ENCODE assay signal across 8 mouse cellular contexts in genomic region chr1:153742374-153743155, GRCm38 (mm10). TPM values are rescaled to one million over a fixed set of nuclear protein-coding genes. Genes with fewer than 3 reads are reported as not detected.
DNase-seq lines count a peak whose midpoint lies in the region; ATAC-seq and TF ChIP-seq lines count a peak whose summit lies in the region.

No protein-coding gene starts in this region.

- peak; percentile 24 for ATAC-seq in CD4-positive, CD25-positive, alpha-beta regulatory T cell, adult 4 months
- ATAC-seq in common myeloid progenitor, adult 5-6 weeks (replicated peaks; ENCODE audit: low read depth, poor library complexity, severe bottlenecking) = 0 out of 2 replicates have a peak, but pooled peaks have one; percentile 31
- 0 out of 2 replicates have a peak, but pooled peaks have one; percentile 7 for ATAC-seq in lung, postnatal 0 days

- no peak overlapping the region for H3K4me3 ChIP-seq in lung, postnatal 0 days (ENCODE audit: low read depth, low read length)

- no peak for TF ChIP-seq EP300 in lung, postnatal 0 days (IDR thresholded peaks at IDR 0.05)

- peak; percentile 66 for DNase-seq in T-cell, adult 2 months (ENCODE audit: low spot score)
- peak; percentile 68 for DNase-seq in heart, adult 8-10 months (ENCODE audit: low spot score)
- DNase-seq in kidney, postnatal 36 days = peak; percentile 73 to 92
- DNase-seq in lung, postnatal 0 days (ENCODE audit: low spot score) = peak; percentile 69
- DNase-seq in retina, embryonic 14.5 days (ENCODE audit: low spot score) = peak; percentile 86
- DNase-seq in urinary bladder, postnatal 25 days (ENCODE audit: low spot score) = peak; percentile 83

- H3K27me3 ChIP-seq in lung, postnatal 0 days (replicated peaks; ENCODE audit: insufficient read depth, low read length) = no peaks in the 10 kb centered on the region; the same call in 1 of the 2 replicates

- TF ChIP-seq CTCF in lung, postnatal 0 days (IDR thresholded peaks at IDR 0.05) = peak; percentile 93

- H3K4me1 ChIP-seq in lung, postnatal 0 days (ENCODE audit: insufficient read depth, low read depth, low read length) = peaks cover 6% of the 10 kb centered on the region; the same call in 1 of the 2 replicates

- no peak overlapping the region for H3K4me2 ChIP-seq in lung, postnatal 0 days (replicated peaks; ENCODE audit: low read depth, low read length)

- no peaks in the 10 kb centered on the region for H3K9me3 ChIP-seq in lung, postnatal 0 days (ENCODE audit: low read length)

- H3K9ac ChIP-seq in lung, postnatal 0 days (replicated peaks; ENCODE audit: low read depth) = no peak overlapping the region

- H3K36me3 ChIP-seq in lung, postnatal 0 days (ENCODE audit: insufficient read depth, low read length) = no peaks in the 10 kb centered on the region

- no peak overlapping the region for H3K27ac ChIP-seq in lung, postnatal 0 days (ENCODE audit: low read length)

- WGBS in lung, postnatal 0 days = 40% methylated on average over 11 of the region's 11 CpGs

RNA-seq across cellular contexts. Expression of gene Rgs16, which starts 2.4 kb away (rescaled TPM):
- polyA plus RNA-seq in CD4-positive, CD25-positive, alpha-beta regulatory T cell, adult 4 months (2017; shearing (Covaris generic)) = 10 to 100 TPM; 10.9 to 46.2 TPM
- total RNA-seq in common myeloid progenitor, adult 5-6 weeks (2017) = not detected in 2 replicates
- 1 to 10 TPM; 1.2 to 2.6 (median 2.0) TPM for total RNA-seq in heart, adult 8-10 months (2022)
- 3.8 and 8.4 TPM in 2 replicates for polyA plus RNA-seq in lung, postnatal 0 days (2015; fragmentation: Nextera tagmentation; extraction: Ambion mirVana)

RNA-seq across cellular contexts. Expression of gene Rnasel, which starts 6.7 kb away (rescaled TPM):
- 10 to 100 TPM; 53.0 to 58.5 TPM for polyA plus RNA-seq in CD4-positive, CD25-positive, alpha-beta regulatory T cell, adult 4 months (2017; shearing (Covaris generic))
- 50.9 and 71.5 TPM in 2 replicates for total RNA-seq in common myeloid progenitor, adult 5-6 weeks (2017)
- 1 to 10 TPM; 3.8 to 4.4 (median 3.9) TPM for total RNA-seq in heart, adult 8-10 months (2022)
- polyA plus RNA-seq in lung, postnatal 0 days (2015; fragmentation: Nextera tagmentation; extraction: Ambion mirVana) = 13.1 and 16.6 TPM in 2 replicates
